Mouse (Mus musculus): Measurements from ENCODE around the gene 2410131K14Rik. TPM values are rescaled to one million over a fixed set of nuclear protein-coding genes. Genes with fewer than 3 reads are reported as not detected.

Gene 2410131K14Rik
- 1 to 10 TPM; 3.2 TPM for total RNA-seq (2021)
- long read RNA-seq, experiment 1, full-length matches to known transcripts = 4 of 8 reads
- long read RNA-seq, experiment 1, partial matches to known transcripts = 0 of 8 reads
- long read RNA-seq, experiment 1, other reads (novel, unspliced or antisense) = 4 of 8 reads
- long read RNA-seq, experiment 2, full-length matches to known transcripts = 7 of 8 reads
- long read RNA-seq, experiment 2, partial matches to known transcripts = 0 of 8 reads
- long read RNA-seq, experiment 2, other reads (novel, unspliced or antisense) = 1 of 8 reads

DNA sequence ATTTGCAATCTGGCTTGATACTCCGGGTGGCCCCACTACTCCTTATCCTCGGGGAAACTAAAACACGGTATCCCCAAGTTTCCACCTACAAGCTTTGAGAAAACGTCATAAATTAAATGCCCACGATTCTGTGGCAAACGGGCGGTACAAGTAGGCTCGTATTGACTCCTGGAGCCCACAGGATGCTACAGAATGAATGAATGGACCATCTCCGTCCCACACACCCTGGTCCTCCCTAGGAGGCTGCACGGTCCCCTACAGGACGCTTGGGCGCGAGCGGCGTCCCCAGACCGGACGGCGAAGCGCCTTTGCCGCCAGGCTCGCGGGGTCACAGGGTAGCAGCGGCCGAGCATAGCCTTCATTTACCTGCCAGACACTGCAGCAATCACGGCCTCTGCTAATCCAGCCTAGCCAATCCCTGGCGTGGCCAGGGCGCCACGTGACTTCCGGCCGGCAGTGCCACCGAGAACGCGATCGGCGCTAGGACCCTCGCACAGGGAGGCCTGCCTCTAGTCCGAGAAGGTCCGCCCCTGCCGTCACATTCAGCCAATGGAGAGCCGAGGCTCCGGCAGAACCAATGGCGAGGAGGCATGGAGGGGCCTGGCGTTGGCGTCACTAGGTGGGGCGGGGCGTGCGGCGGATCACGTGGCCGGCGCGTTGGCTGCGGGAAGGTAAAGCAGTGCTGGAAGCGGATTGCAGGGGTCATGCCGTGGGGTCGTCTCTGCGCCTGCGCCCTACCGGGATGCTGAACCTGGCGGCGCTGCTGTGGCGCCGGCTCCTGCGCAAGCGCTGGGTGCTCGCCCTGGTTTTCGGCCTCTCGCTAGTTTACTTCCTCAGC lies at the start of gene 2410131K14Rik, which contains the start of gene Rnft2:
Gene 2410131K14Rik, plus strand, starts transcription at position 622 of the 838 bp plus-strand sequence.
Gene Rnft2, minus strand, starts transcription at position 511 of the 838 bp plus-strand sequence.
- DNase-seq = peak; percentile 98

DNA sequence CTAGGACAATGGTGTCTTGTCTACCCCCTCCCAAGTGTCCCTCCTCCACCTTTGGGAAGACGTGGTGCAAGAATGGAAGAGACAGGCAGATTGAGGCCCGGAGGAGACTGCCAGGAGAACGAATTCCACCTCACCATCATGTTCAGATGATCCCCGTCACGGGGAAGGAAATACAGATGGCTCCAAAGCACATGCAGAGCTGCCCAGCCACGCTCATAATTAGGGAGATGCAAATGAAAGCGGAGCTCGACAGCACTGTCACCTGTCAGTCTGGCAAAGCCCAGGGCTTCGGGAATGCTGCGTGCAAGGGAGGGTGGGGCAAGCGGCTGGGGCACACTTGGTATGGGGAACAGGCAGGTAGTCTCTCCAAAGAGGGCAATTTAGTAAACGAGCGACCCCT lies 47.6 kb upstream of the 2410131K14Rik start:
- DNase-seq = no peak

DNA sequence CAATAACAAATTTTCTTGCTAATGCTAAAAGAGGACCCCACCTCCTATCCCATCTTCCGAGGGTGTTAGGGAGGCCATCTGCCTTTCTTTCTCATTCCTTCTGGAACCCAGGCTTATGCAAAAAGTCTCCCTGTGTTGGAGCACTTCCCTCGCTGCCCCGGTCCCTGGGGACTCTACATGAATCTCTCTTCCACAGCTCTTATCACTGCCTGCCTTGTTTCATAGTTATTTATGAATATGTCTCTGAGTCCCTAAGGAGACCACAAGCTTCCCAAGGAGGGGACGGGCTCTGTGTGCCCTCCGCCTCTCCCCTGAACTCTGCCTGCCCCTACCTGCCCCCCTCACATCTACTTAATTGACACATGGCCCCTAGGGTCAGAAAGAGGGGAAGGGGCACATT lies 45.4 kb upstream of the 2410131K14Rik start:
- no peak for DNase-seq

DNA sequence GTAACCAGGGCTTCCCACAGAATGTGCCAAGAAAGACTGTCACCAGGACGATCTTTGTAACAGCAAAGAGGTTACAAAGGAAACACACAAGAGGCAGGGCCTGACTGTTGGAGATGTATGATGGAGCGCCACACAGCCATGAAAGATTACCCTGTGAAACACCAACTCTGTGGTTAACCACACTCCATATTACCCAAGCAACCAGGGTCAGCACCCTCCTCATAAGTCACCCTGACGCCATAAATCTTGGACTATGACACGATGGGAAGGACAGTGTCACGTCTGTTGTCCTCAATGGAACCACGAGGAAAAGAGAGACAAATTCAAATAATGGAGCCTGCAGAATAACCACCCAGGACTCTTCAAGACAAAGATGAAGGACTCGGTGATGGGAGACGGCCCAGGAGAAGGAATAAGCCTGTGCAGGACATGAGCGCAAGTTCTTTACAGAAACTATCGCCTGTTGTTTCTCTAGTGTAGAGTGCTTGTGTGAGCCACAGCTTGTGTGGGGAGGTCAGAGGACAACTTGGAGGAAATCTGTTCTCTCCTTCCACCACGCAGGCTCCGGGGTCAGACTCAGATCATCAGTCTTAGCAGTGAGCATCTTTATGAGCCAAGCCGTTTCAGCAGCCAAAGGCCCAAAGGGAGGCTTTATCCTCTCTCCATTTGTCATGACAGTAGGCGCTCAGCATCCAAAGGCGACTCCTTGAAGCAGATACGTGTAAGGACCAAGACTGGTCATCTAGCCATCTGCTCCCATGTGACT lies 40.2 kb upstream of the 2410131K14Rik start:
- no peak for DNase-seq

- no peak for DNase-seq
Measured at GRCm38 (mm10) chr5:118205852-118206251, 39.2 kb upstream of the 2410131K14Rik start.

DNA sequence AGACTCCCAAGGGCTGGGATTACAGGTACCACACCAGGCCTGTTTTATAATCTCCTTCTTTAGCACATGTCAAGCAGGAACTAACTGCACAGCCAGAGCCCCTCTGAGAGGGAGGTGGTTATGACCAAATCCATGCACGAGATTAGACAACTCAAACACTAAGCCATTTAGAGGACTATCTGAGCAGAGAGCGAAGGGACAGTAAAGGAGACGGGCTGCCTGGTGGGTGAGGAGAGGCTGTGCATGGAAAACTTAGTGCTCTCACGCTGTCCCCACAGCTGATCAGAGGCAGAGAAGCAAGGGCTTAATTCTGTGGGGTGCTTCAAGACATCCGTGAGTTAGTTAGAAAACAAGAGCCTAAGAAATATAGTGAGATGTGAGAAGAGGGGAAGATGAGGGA lies 31.0 kb upstream of the 2410131K14Rik start:
- no peak for DNase-seq

- DNase-seq = peak; percentile 53
Measured at GRCm38 (mm10) chr5:118214418-118215154, 30.4 kb upstream of the 2410131K14Rik start.

- no peak for DNase-seq
Measured at GRCm38 (mm10) chr5:118217410-118217809, 27.6 kb upstream of the 2410131K14Rik start.

DNA sequence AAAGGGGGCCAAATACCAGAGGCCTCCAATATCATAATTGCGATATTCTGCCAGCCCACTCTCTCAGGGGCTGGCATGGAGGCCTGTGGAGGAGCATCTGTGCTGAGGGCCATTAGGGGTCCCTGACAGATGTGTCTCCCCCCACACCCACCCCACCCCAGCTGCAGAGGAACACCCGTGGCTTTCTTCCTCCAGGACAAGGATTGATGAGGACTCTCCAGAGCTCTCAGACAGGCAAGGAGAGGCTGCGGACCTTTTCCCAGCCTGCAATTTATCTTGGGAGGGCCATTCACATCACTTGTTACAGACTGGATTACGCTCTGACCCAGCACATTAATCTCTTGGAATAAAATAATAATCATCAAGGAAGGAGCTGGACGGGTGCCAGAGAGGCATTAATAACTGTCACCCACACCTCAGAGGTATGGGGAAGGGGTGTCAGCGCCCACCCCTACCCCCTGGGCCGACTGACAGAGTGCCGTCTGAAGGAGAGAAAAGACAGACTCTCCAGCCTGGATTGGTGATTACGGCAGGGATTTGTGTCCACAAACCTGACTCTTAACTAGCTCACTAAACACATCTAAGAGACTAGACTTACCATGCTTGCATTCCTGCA lies 21.8 kb upstream of the 2410131K14Rik start:
- DNase-seq = no peak

DNA sequence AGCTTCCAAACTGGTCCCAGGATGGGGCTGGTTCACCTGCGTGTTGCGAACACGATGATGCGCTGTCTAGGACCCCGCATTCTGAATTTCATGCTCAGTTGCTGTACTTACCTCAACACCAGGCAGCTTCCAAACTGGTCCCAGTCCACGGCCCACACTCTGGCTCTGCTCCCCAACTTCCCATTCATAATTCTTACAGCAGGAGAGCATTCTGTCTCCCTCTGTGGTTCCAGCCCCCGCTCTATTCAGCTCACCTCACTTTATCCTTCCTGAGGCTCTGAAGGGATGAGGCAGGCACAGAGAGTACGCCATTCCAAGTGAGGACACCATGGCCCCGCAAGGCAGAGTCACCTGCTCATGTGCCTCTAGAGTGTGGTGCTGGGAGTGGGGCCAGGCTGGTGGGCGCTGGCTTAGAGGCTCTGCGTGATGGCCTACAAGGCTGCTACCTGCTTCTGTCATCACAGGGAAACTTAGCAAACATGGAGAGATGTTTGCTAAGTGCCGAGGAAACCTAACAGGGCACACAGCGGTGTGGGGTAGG lies 14.9 kb upstream of the 2410131K14Rik start:
- DNase-seq = no peak

DNA sequence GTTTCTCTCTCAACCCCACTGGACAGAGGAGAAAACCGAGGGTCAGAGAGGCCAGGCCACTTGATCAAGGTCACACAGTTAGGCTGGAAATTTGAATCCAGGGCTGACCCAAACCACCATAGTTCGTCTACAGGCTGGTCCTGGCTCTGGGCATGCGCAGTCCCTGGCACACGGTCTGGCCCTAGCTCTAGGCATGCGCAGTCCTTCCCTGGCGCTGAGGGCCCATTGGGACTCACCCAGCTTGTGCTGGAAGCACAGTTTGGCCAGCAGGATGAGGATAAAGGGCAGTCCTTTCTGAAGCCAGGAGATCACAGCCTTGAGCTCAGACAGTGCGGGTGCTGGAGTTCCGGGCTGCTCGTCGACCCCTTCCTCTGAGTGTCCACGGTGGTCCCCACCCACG lies 8.1 kb upstream of the 2410131K14Rik start:
- no peak for DNase-seq

GRCm38 (mm10) chr5:118239671-118240070 lies 5.4 kb upstream of the 2410131K14Rik start:
- DNase-seq = no peak

GRCm38 (mm10) chr5:118245606-118246308 lies 730 bp downstream of the 2410131K14Rik start:
- DNase-seq = no peak

- DNase-seq = no peak
Measured at GRCm38 (mm10) chr5:118247378-118247777, 2.4 kb downstream of the 2410131K14Rik start.

DNA sequence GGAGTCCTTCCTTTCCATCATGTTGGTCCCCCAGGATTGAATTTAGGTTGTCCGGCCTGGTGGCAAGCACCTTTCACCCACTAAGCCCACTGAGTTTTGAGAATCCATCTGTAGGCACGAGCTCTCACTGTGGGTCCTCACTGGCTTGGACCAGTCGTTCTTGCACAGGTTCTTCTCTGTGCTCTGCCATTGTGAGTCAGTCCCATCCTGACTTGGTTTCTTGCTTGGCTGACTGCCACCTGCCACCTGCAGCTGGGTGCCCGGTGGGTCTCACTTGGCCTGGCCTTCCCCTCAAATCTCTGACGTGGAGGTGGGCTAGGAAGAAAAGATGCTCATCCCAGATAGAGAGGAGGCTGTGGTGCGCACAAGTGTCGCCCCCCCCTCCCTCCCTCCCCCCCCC lies 6.0 kb downstream of the 2410131K14Rik start:
- DNase-seq = no peak

DNA sequence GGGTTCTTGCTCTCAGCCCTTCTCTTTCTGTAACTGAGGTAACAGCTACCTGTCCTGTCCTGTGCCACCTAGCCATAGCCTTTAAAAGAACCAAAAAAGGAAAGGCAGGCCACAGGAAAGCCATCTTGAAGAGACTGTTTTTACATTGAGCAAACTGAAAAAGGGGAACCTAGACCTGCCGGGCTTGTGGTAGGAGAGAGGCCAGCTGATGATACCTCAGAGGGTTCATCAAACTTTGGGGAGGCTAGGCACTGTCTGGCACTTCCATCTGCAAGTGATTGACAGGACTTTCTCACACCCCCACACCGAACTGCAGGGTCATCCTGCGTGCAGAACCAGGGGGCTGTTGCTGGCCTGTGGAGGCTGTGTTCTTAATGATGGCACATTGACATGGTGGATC lies 8.5 kb downstream of the 2410131K14Rik start:
- DNase-seq = no peak

- no peak for DNase-seq
Measured at GRCm38 (mm10) chr5:118256981-118257380, 12.0 kb downstream of the 2410131K14Rik start.

- peak; percentile 26 for DNase-seq
Measured at GRCm38 (mm10) chr5:118259152-118259551, 14.1 kb downstream of the 2410131K14Rik start.

GRCm38 (mm10) chr5:118259636-118260035 lies 14.6 kb downstream of the 2410131K14Rik start:
- no peak for DNase-seq

DNA sequence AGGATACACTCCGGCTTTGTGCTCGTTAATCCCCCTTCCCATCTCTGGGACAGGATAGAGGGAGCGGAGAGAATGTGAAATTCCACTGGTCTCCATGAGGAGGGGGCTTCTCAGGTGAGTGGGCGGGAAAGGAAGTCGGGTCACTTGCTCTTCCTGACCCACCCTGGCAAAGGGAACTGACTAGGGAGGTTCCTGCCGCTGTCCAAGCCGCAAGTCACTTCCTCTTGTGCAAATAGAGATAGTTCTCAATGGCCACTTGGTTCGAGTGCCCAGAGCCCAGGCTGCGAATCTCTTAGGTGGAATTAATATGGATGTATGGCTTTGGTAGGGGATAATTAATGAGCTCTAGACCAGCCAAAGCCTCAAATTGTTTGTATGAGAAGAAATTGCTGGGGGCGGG lies 15.0 kb downstream of the 2410131K14Rik start:
- DNase-seq = no peak

DNA sequence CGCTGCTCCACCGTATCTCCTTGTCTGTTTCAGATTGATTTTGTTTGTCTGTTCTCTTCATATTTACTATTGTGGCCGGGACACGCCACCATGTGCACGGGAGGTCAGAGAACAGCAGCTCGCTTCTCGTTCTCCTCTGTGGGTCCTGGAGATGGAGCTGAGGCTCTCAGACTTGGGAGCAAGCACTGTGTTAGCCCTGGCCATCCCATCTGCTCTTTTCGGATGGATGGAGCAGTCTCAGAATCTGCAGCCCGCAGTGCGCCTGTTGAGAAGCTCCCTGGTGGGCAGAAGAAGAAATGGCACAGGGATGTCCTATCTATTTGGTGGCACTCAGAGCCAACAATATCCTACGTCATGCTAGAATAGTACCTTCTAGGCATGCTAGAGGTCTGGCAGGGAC lies 15.6 kb downstream of the 2410131K14Rik start:
- DNase-seq = no peak

Measured in gastrocnemius, postnatal 10 days (tissue).